In genomic region chr6:57691467-57692261, GRCm38 (mm10) we compare ENCODE assay signal across 8 mouse cellular contexts. TPM values are rescaled to one million over a fixed set of nuclear protein-coding genes. Genes with fewer than 3 reads are reported as not detected.
DNase-seq lines count a peak whose midpoint lies in the region; ATAC-seq and TF ChIP-seq lines count a peak whose summit lies in the region.

Gene Pyurf (minus strand): TSS chr6:57692078.

- H3K4me3 ChIP-seq in forebrain, embryonic 10.5 days: peak within 1 kb of the TSS; percentile 77
- H3K4me3 ChIP-seq in heart, embryonic 15.5 days: peak within 1 kb of the TSS; percentile 95
- H3K4me3 ChIP-seq in liver, embryonic 14.5 days (ENCODE audit: insufficient read depth in 1 of 2, low read depth in 2 of 2, low read length in 2 of 2): peak within 1 kb of the TSS; percentile 66 to 69
- H3K4me3 ChIP-seq in neural tube, embryonic 11.5 days (ENCODE audit: low read depth, low read length): peak within 1 kb of the TSS; percentile 76
- H3K4me3 ChIP-seq in stomach, postnatal 0 days (ENCODE audit: low read depth, low read length): peak within 1 kb of the TSS; percentile 74

- peaks cover 5% of the 10 kb centered on the region; the same call in 1 of the 2 replicates for H3K9me3 ChIP-seq in forebrain, embryonic 10.5 days
- H3K9me3 ChIP-seq in heart, embryonic 15.5 days (replicated peaks): no peaks in the 10 kb centered on the region
- H3K9me3 ChIP-seq in liver, embryonic 14.5 days (ENCODE audit: control insufficient read depth, low read length): no peaks in the 10 kb centered on the region
- no peaks in the 10 kb centered on the region for H3K9me3 ChIP-seq in neural tube, embryonic 11.5 days (ENCODE audit: control insufficient read depth, low read length)
- no peaks in the 10 kb centered on the region for H3K9me3 ChIP-seq in stomach, postnatal 0 days (ENCODE audit: control insufficient read depth, low read length)

- peak within 1 kb of the TSS; percentile 91 for H3K9ac ChIP-seq in heart, embryonic 15.5 days
- peak within 1 kb of the TSS; percentile 58 for H3K9ac ChIP-seq in liver, embryonic 14.5 days (replicated peaks)
- H3K9ac ChIP-seq in neural tube, embryonic 11.5 days (ENCODE audit: low read length): peak within 1 kb of the TSS; percentile 80
- peak within 1 kb of the TSS; percentile 78 for H3K9ac ChIP-seq in stomach, postnatal 0 days (ENCODE audit: low read length)

- H3K4me2 ChIP-seq in heart, embryonic 15.5 days: peak within 1 kb of the TSS; percentile 89
- peak within 1 kb of the TSS; percentile 74 for H3K4me2 ChIP-seq in liver, embryonic 14.5 days (ENCODE audit: low read depth)
- H3K4me2 ChIP-seq in neural tube, embryonic 11.5 days (ENCODE audit: low read depth): peak within 1 kb of the TSS; percentile 83
- peak within 1 kb of the TSS; percentile 80 for H3K4me2 ChIP-seq in stomach, postnatal 0 days (replicated peaks; ENCODE audit: low read depth)

- TF ChIP-seq EP300 in liver, embryonic 14.5 days (IDR thresholded peaks at IDR 0.05; ENCODE audit: low read depth): no peak
- TF ChIP-seq EP300 in stomach, postnatal 0 days (optimal IDR thresholded peaks at IDR 0.05): no peak

- WGBS in forebrain, embryonic 10.5 days: under 1% methylated on average over 52 of the region's 52 CpGs
- 0% methylated on average over 52 of the region's 52 CpGs for WGBS in heart, embryonic 15.5 days
- 1% methylated on average over 51 of the region's 52 CpGs for WGBS in liver, embryonic 14.5 days (ENCODE audit: insufficient replicate concordance)
- under 1% methylated on average over 52 of the region's 52 CpGs for whole genome bisulfite sequencing in neural tube, embryonic 11.5 days
- under 1% methylated on average over 44 of the region's 52 CpGs for WGBS in stomach, postnatal 0 days

- no peaks in the 10 kb centered on the region; the same call in 1 of the 2 replicates for H3K27me3 ChIP-seq in forebrain, embryonic 10.5 days (ENCODE audit: poor library complexity, severe bottlenecking)
- no peaks in the 10 kb centered on the region for H3K27me3 ChIP-seq in heart, embryonic 15.5 days
- H3K27me3 ChIP-seq in liver, embryonic 14.5 days (ENCODE audit: control insufficient read depth, insufficient read depth, low read length): no peaks in the 10 kb centered on the region
- H3K27me3 ChIP-seq in neural tube, embryonic 11.5 days (ENCODE audit: control insufficient read depth, insufficient read depth, low read length): no peaks in the 10 kb centered on the region
- no peaks in the 10 kb centered on the region for H3K27me3 ChIP-seq in stomach, postnatal 0 days (ENCODE audit: control insufficient read depth, insufficient read depth, low read length)

- peak; percentile 49 for TF ChIP-seq CTCF in liver, embryonic 14.5 days (IDR thresholded peaks at IDR 0.05; ENCODE audit: low read depth)
- TF ChIP-seq CTCF in stomach, postnatal 0 days (IDR thresholded peaks at IDR 0.05; ENCODE audit: low read depth): 0 out of 2 replicates have a peak, but pooled peaks have one; percentile 12

- peak; percentile 70 for DNase-seq in c-Kit-positive CD71-negative TER-119-negative erythroid progenitor cells, embryonic 14.5 days (ENCODE audit: low read depth)
- DNase-seq in forebrain, embryonic 10.5 days (ENCODE audit: extremely low spot score, low spot score): peak; percentile 88
- DNase-seq in kidney, postnatal 25 days: peak; percentile 91 to 96
- DNase-seq in liver, embryonic 14.5 days (ENCODE audit: low read depth in 3 of 3, low spot score in 3 of 3): peak; percentile 63 to 79 (median 64)
- DNase-seq in neural tube, embryonic 11.5 days (ENCODE audit: low spot score): peak; percentile 88
- DNase-seq in stomach, postnatal 0 days (ENCODE audit: low spot score): peak; percentile 94

- peaks cover 18% of the 10 kb centered on the region for H3K4me1 ChIP-seq in forebrain, embryonic 10.5 days
- peaks cover 6% of the 10 kb centered on the region; the same call in 1 of the 2 replicates for H3K4me1 ChIP-seq in heart, embryonic 15.5 days (replicated peaks)
- H3K4me1 ChIP-seq in liver, embryonic 14.5 days (replicated peaks; ENCODE audit: control insufficient read depth in 2 of 2, insufficient read depth in 2 of 2, low read length in 1 of 2): peaks cover 5 to 9% of the 10 kb centered on the region in 2 experiments; a peak in 3 of 4 replicates
- H3K4me1 ChIP-seq in neural tube, embryonic 11.5 days (ENCODE audit: control insufficient read depth, insufficient read depth, low read length): no peaks in the 10 kb centered on the region
- H3K4me1 ChIP-seq in stomach, postnatal 0 days (replicated peaks; ENCODE audit: control insufficient read depth, insufficient read depth): no peaks in the 10 kb centered on the region

- peaks cover 34% of the 10 kb centered on the region for H3K36me3 ChIP-seq in forebrain, embryonic 10.5 days (replicated peaks)
- peaks cover 31% of the 10 kb centered on the region for H3K36me3 ChIP-seq in heart, embryonic 15.5 days
- H3K36me3 ChIP-seq in liver, embryonic 14.5 days (replicated peaks; ENCODE audit: control insufficient read depth, insufficient read depth, low read depth): no peaks in the 10 kb centered on the region
- no peaks in the 10 kb centered on the region for H3K36me3 ChIP-seq in neural tube, embryonic 11.5 days (ENCODE audit: control insufficient read depth, insufficient read depth, low read length)
- H3K36me3 ChIP-seq in stomach, postnatal 0 days (ENCODE audit: control insufficient read depth, insufficient read depth, low read length): no peaks in the 10 kb centered on the region

- peak within 1 kb of the TSS; percentile 96 for H3K27ac ChIP-seq in forebrain, embryonic 10.5 days
- H3K27ac ChIP-seq in heart, embryonic 15.5 days: peak within 1 kb of the TSS; percentile 99
- H3K27ac ChIP-seq in liver, embryonic 14.5 days: peak within 1 kb of the TSS; percentile 56
- peak within 1 kb of the TSS; percentile 90 for H3K27ac ChIP-seq in neural tube, embryonic 11.5 days (ENCODE audit: low read depth, low read length)
- H3K27ac ChIP-seq in stomach, postnatal 0 days (replicated peaks): peak within 1 kb of the TSS; percentile 91

- peak; percentile 97 for ATAC-seq in CD4-positive, CD25-positive, alpha-beta regulatory T cell, adult 4 months
- ATAC-seq in heart, embryonic 15.5 days (replicated peaks; ENCODE audit: insufficient number of reproducible peaks, insufficient read depth, low FRiP score, low read depth): peak; percentile 97
- peak; percentile 98 for ATAC-seq in liver, embryonic 14.5 days (ENCODE audit: insufficient read depth)
- ATAC-seq in neural tube, embryonic 11.5 days (ENCODE audit: insufficient read depth, low FRiP score, low TSS enrichment): peak; percentile 98
- ATAC-seq in stomach, postnatal 0 days (ENCODE audit: low FRiP score, low TSS enrichment): peak; percentile 99

RNA-seq across cellular contexts. Expression of gene Pyurf, which starts in this region (rescaled TPM):
- polyA plus RNA-seq in CD4-positive, CD25-positive, alpha-beta regulatory T cell, adult 4 months (2017; shearing (Covaris generic)): 1 to 10 TPM; 3.2 TPM
- polyA plus RNA-seq in forebrain, embryonic 10.5 days (2016; fragmentation: Nextera tagmentation; extraction: Ambion mirVana): 18.6 and 19.0 TPM in 2 replicates
- 24.8 and 25.9 TPM in 2 replicates for polyA plus RNA-seq in heart, embryonic 15.5 days (2015; fragmentation: Nextera tagmentation; extraction: Ambion mirVana)
- polyA plus RNA-seq in liver, embryonic 14.5 days (2012; rRNA removed): 3.5 and 4.7 TPM in 2 replicates
- polyA plus RNA-seq in liver, embryonic 14.5 days (2014; fragmentation: Nextera tagmentation; extraction: Ambion mirVana): 6.9 and 7.6 TPM in 2 replicates
- polyA plus RNA-seq in neural tube, embryonic 11.5 days (2014; fragmentation: Nextera tagmentation; extraction: Ambion mirVana): 21.0 and 21.8 TPM in 2 replicates
- polyA plus RNA-seq in stomach, postnatal 0 days (2015; fragmentation: Nextera tagmentation; extraction: Ambion mirVana): 16.2 and 16.3 TPM in 2 replicates

Comparison
In these comparisons a context has a peak if more than half of its experiments do, and no peak if none do; other contexts are left out.
1. Peak in every context shown above with its lines: DNase-seq, ATAC-seq, H3K4me3 ChIP-seq and H3K27ac ChIP-seq.